Mouse (Mus musculus) cortical plate, adult 2 months (tissue): ENCODE measurements around the gene Slc39a3.

Experiments used
- CTCF ChIP-seq: fragments of 200-500 bp; IDR thresholded peaks from 2 replicates; pipeline ENCODE4 v1.5.1; 2011; ENCODE audit warnings: mild to moderate bottlenecking, control low read depth, low read length; ENCODE audit not compliant: insufficient read depth; ENCODE audit errors: extremely low read depth
- POLR2A ChIP-seq: fragments of 200-500 bp; IDR thresholded peaks from 2 replicates; pipeline ENCODE4 v1.6.1; 2011; ENCODE audit warnings: mild to moderate bottlenecking, low read length, control low read depth; ENCODE audit not compliant: insufficient read depth; ENCODE audit errors: extremely low read depth

- TF ChIP-seq CTCF, result no peak
- TF ChIP-seq POLR2A, result no peak
Measured at GRCm38 (mm10) chr10:81051133-81051532, 13.9 kb upstream of the Slc39a3 start.
